Mouse (Mus musculus) ES-Bruce4 (cell line): Measurements from ENCODE around the gene Plxna4. TPM values are rescaled to one million over a fixed set of nuclear protein-coding genes. Genes with fewer than 3 reads are reported as not detected.

Experiments
- H3K27ac ChIP-seq: 2 replicates; pipeline ENCODE4 v1.5.1; 2012; ENCODE audit warnings: low read length, inconsistent platforms; ENCODE audit not compliant: insufficient read depth
- H3K27me3 ChIP-seq: 2 replicates; pipeline ENCODE4 v1.6.1; 2012; ENCODE audit warnings: mild to moderate bottlenecking, low read length, inconsistent platforms; ENCODE audit not compliant: control insufficient read depth, poor library complexity, insufficient read depth, severe bottlenecking
- H3K36me3 ChIP-seq: 2 replicates; pipeline ENCODE4 v1.6.1; 2012; ENCODE audit warnings: inconsistent platforms, mild to moderate bottlenecking, low read length, moderate library complexity; ENCODE audit not compliant: control insufficient read depth, poor library complexity, insufficient read depth, severe bottlenecking
- H3K4me1 ChIP-seq: one replicate; pipeline ENCODE4 v1.8.1; 2011; ENCODE audit warnings: low read length; ENCODE audit not compliant: control insufficient read depth, insufficient read depth
- H3K4me3 ChIP-seq: 2 replicates; pipeline ENCODE4 v1.5.1; 2011; ENCODE audit warnings: low read depth, mild to moderate bottlenecking, low read length
- H3K9ac ChIP-seq: 2 replicates; pipeline ENCODE4 v1.6.1; 2012; ENCODE audit warnings: low read depth, mild to moderate bottlenecking, inconsistent platforms; ENCODE audit not compliant: poor library complexity, severe bottlenecking
- H3K9me3 ChIP-seq: replicated peaks from 2 replicates; pipeline ENCODE4 v1.6.1; 2012; ENCODE audit warnings: mild to moderate bottlenecking, low read length, inconsistent platforms; ENCODE audit not compliant: control insufficient read depth, poor library complexity, insufficient read depth, severe bottlenecking
- CTCF ChIP-seq: IDR thresholded peaks from one replicate; pipeline ENCODE4 v1.8.1; 2011; ENCODE audit warnings: low read depth, low read length
- EP300 ChIP-seq: IDR thresholded peaks from 2 replicates; pipeline ENCODE4 v1.6.1; 2011; ENCODE audit warnings: low read depth, low read length; ENCODE audit not compliant: insufficient read depth
- POLR2A ChIP-seq: IDR thresholded peaks from one replicate; pipeline ENCODE4 v1.8.1; 2011; ENCODE audit warnings: low read length; ENCODE audit not compliant: insufficient read depth
- polyA plus RNA-seq: library from polyadenylated mRNA; stranded (reverse); fragments of >200 nt; gene quantifications from 2 replicates; pipeline ENCODE4 v1.2.4, GENCODE M21; 2011; ENCODE audit warnings: low read depth; ENCODE audit not compliant: missing spikeins, insufficient read depth, insufficient read length

The Plxna4 gene
- polyA plus RNA-seq, 1 experiment = 0.33 TPM

- no peak overlapping the region for H3K9ac ChIP-seq
- TF ChIP-seq CTCF = no peak
- no peak for TF ChIP-seq POLR2A
- no peak for TF ChIP-seq EP300
- no peaks in the 10 kb centered on the region; the same call in 1 of the 2 replicates for H3K9me3 ChIP-seq
- H3K36me3 ChIP-seq = no peaks in the 10 kb centered on the region
- H3K27me3 ChIP-seq = no peaks in the 10 kb centered on the region
- H3K27ac ChIP-seq = no peak overlapping the region
- no peaks in the 10 kb centered on the region for H3K4me1 ChIP-seq
- no peak overlapping the region for H3K4me3 ChIP-seq
Observed at GRCm38 (mm10) chr6:32150836-32151235, 437.2 kb downstream of the Plxna4 start.

- Histone ChIP-seq H3K9me3 (no peaks in the 10 kb centered on the region), H3K36me3 (no peaks in the 10 kb centered on the region), H3K27me3 (no peaks in the 10 kb centered on the region), H3K4me1 (no peaks in the 10 kb centered on the region), H3K9ac (no peak overlapping the region), H3K4me3 (no peak overlapping the region), H3K27ac (no peak overlapping the region)
- TF ChIP-seq EP300 (no peak), POLR2A (no peak), CTCF (no peak)
Observed at GRCm38 (mm10) chr6:32144771-32145170, 443.2 kb downstream of the Plxna4 start.

- Histone ChIP-seq H3K36me3 (no peaks in the 10 kb centered on the region), H3K27ac (no peak overlapping the region), H3K9me3 (no peaks in the 10 kb centered on the region), H3K27me3 (no peaks in the 10 kb centered on the region), H3K4me1 (no peaks in the 10 kb centered on the region), H3K9ac (no peak overlapping the region), H3K4me3 (no peak overlapping the region)
- no peak for TF ChIP-seq EP300
- TF ChIP-seq CTCF = no peak
- no peak for TF ChIP-seq POLR2A
Observed at GRCm38 (mm10) chr6:32139537-32139936, 448.5 kb downstream of the Plxna4 start.

GRCm38 (mm10) chr6:32126914-32127313, 461.1 kb downstream of the Plxna4 start:
- TF ChIP-seq CTCF (no peak), POLR2A (no peak), EP300 (no peak)

GRCm38 (mm10) chr6:32122584-32123265, 465.3 kb downstream of the Plxna4 start:
- Histone ChIP-seq H3K4me3 (no peak overlapping the region), H3K36me3 (no peaks in the 10 kb centered on the region), H3K27ac (no peak overlapping the region), H3K9me3 (no peaks in the 10 kb centered on the region), H3K4me1 (no peaks in the 10 kb centered on the region), H3K27me3 (no peaks in the 10 kb centered on the region; the same call in 1 of the 2 replicates), H3K9ac (no peak overlapping the region)
- TF ChIP-seq CTCF (no peak), POLR2A (no peak), EP300 (no peak)

More at GRCm38 (mm10) chr6:32126914-32127313, 461.1 kb downstream of the Plxna4 start:
- Histone ChIP-seq H3K36me3 (no peaks in the 10 kb centered on the region), H3K4me3 (no peak overlapping the region), H3K9me3 (no peaks in the 10 kb centered on the region), H3K27me3 (no peaks in the 10 kb centered on the region; the same call in 1 of the 2 replicates), H3K4me1 (no peaks in the 10 kb centered on the region), H3K9ac (no peak overlapping the region), H3K27ac (no peak overlapping the region)

GRCm38 (mm10) chr6:32120931-32121330, 467.1 kb downstream of the Plxna4 start:
- H3K27me3 ChIP-seq = no peaks in the 10 kb centered on the region; the same call in 1 of the 2 replicates
- TF ChIP-seq POLR2A = no peak
- no peak for TF ChIP-seq CTCF
- no peak for TF ChIP-seq EP300

More at GRCm38 (mm10) chr6:32120931-32121330, 467.1 kb downstream of the Plxna4 start:
- no peak overlapping the region for H3K4me3 ChIP-seq
- H3K9ac ChIP-seq = no peak overlapping the region
- no peak overlapping the region for H3K27ac ChIP-seq
- H3K4me1 ChIP-seq = no peaks in the 10 kb centered on the region
- no peaks in the 10 kb centered on the region for H3K36me3 ChIP-seq
- no peaks in the 10 kb centered on the region; the same call in 1 of the 2 replicates for H3K9me3 ChIP-seq
